Mouse (Mus musculus) G1E (cell line): ENCODE data around the gene Sqstm1. TPM values are rescaled to one million over a fixed set of nuclear protein-coding genes. Genes with fewer than 3 reads are reported as not detected.

Source experiments
- ATAC-seq: 2 replicates; pipeline ENCODE4 v1.8.0; 2016; ENCODE audit warnings: mild to moderate bottlenecking; ENCODE audit not compliant: insufficient number of reproducible peaks, poor library complexity, low FRiP score, severe bottlenecking; ENCODE audit errors: extremely low read depth
- DNase-seq: peaks from one replicate; pipeline ENCODE4 v3.0.0; 2012; ENCODE audit warnings: low spot score
- H3K27me3 ChIP-seq: 2 replicates; pipeline ENCODE4 v1.6.1; 2012; ENCODE audit warnings: mild to moderate bottlenecking, low read length, inconsistent platforms; ENCODE audit not compliant: insufficient read depth
- H3K36me3 ChIP-seq: replicated peaks from 2 replicates; pipeline ENCODE3; 2012; ENCODE audit warnings: mild to moderate bottlenecking, inconsistent platforms
- H3K4me1 ChIP-seq: 2 replicates; pipeline ENCODE4 v1.6.1; 2012; ENCODE audit warnings: low read depth, low read length, inconsistent platforms, mixed read lengths; ENCODE audit not compliant: insufficient read depth
- H3K4me3 ChIP-seq: 2 replicates; pipeline ENCODE4 v1.5.1; 2012; ENCODE audit warnings: low read depth, mild to moderate bottlenecking, inconsistent platforms, low read length, moderate library complexity, mixed read lengths
- H3K9me3 ChIP-seq: replicated peaks from 2 replicates; pipeline ENCODE4 v1.6.1; 2012; ENCODE audit warnings: inconsistent platforms
- CTCF ChIP-seq: IDR thresholded peaks from 2 replicates; pipeline ENCODE4 v1.5.1; 2012; ENCODE audit warnings: low read depth, low read length, inconsistent platforms, mixed read lengths
- GATA1 ChIP-seq: IDR thresholded peaks from 2 replicates; pipeline ENCODE4 v1.6.1; 2012; ENCODE audit warnings: borderline replicate concordance, low read length, inconsistent platforms, mixed read lengths
- GATA2 ChIP-seq: IDR thresholded peaks from 2 replicates; pipeline ENCODE4 v1.6.1; 2012; ENCODE audit warnings: low read depth, low read length, inconsistent platforms, borderline replicate concordance
- POLR2AphosphoS5 ChIP-seq: IDR thresholded peaks from 2 replicates; pipeline ENCODE4 v1.6.1; 2012; ENCODE audit warnings: low read depth, low read length, inconsistent platforms; ENCODE audit not compliant: insufficient replicate concordance
- TAL1 ChIP-seq: conservative IDR thresholded peaks from 2 replicates; pipeline ENCODE4 v1.6.1; 2012; ENCODE audit warnings: low read depth, low read length, inconsistent platforms, mixed read lengths
- polyA plus RNA-seq: library from polyadenylated mRNA; stranded (reverse); fragments of >175 nt; gene quantifications from 2 replicates; pipeline ENCODE4 v1.2.3, GENCODE M21; 2012
- total RNA-seq, 2 experiments: library from RNA; stranded (forward) in 1 of 2; stranded (reverse) in 1 of 2; fragments of 200-1000 nt in 1 of 2; fragments of >200 nt in 1 of 2; fragmentation: Nextera tagmentation in 1 of 2; gene quantifications; 2 replicates each; pipeline ENCODE4 v1.2.3; 2014 to 2017

Sqstm1 gene
- total and polyA plus RNA-seq, 3 experiments = 138 to 687 (median 252) TPM

DNA sequence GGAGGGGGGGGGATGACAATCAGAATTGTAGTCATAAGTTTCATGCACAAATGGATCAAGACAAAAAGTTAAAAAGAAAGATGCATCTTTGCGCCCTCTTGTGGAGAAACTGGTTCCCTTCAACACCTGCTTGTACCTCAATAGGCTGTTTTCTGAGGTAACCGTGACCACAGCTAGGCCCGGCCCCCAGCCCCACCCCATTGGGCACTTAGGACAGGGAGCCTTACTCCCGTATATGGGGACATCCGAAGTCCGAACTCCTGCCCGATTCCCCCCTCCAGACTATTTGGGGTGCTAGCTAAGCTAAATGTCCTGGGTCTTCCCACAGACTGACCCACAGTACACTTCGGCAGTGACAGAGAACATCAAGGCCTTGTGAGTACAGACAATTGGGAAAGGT lies 20.8 kb upstream of the Sqstm1 start:
- no peak overlapping the region for H3K4me3 ChIP-seq
- TF ChIP-seq CTCF = 0 out of 2 replicates have a peak, but pooled peaks have one; percentile 29
- no peak for TF ChIP-seq GATA1
- H3K36me3 ChIP-seq = peaks cover 97% of the 10 kb centered on the region
- ATAC-seq = no peak
- H3K9me3 ChIP-seq = no peaks in the 10 kb centered on the region
- peak; percentile 54 for DNase-seq
- no peaks in the 10 kb centered on the region for H3K27me3 ChIP-seq
- H3K4me1 ChIP-seq = peaks cover 60% of the 10 kb centered on the region

DNA sequence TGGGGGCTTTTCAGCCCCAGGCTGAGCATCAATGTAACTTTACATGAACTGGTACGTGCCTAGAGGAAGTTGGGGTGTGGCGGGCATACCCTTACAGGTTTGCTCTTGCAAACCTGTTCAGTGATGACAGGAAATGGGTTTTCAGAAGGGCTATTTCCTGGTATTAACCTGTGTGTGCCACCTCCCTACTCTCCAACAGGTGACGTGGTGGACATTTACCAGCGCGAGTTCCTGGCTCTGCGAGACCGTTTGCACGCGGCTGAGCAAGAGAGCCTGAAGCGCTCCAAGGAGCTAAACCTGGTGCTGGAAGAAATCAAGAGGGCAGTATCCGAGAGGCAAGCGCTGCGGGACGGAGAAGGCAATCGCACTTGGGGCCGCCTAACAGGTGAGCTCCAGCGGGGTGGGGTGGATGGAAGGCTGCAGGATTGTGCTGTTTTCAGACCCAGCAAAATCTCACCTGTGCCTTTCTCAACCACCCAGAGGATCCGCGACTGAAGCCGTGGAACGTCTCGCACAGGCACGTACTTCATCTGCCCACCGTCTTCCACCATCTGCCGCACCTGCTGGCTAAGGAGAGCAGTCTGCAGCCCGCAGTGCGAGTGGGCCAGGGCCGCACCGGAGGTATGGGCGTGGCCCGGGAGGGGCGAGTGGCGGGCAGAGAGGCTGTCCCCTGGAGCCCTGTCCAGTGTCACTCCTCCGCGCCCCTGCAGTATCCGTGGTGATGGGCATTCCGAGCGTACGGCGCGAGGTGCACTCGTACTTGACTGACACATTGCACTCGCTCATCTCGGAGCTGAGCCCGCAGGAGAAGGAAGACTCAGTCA lies 20.1 kb upstream of the Sqstm1 start:
- peak overlapping the region; percentile 40; the same call in 1 of the 2 replicates for H3K4me3 ChIP-seq
- H3K9me3 ChIP-seq = no peaks in the 10 kb centered on the region
- TF ChIP-seq TAL1 = no peak
- no peak for TF ChIP-seq GATA1
- no peak for TF ChIP-seq GATA2
- no peak; the same call in 1 of the 2 replicates for TF ChIP-seq CTCF
- TF ChIP-seq POLR2AphosphoS5 = no peak
- DNase-seq (no peak), ATAC-seq (no peak)
- peaks cover 90% of the 10 kb centered on the region for H3K36me3 ChIP-seq
- peaks cover 62% of the 10 kb centered on the region for H3K4me1 ChIP-seq
- H3K27me3 ChIP-seq = no peaks in the 10 kb centered on the region

DNA sequence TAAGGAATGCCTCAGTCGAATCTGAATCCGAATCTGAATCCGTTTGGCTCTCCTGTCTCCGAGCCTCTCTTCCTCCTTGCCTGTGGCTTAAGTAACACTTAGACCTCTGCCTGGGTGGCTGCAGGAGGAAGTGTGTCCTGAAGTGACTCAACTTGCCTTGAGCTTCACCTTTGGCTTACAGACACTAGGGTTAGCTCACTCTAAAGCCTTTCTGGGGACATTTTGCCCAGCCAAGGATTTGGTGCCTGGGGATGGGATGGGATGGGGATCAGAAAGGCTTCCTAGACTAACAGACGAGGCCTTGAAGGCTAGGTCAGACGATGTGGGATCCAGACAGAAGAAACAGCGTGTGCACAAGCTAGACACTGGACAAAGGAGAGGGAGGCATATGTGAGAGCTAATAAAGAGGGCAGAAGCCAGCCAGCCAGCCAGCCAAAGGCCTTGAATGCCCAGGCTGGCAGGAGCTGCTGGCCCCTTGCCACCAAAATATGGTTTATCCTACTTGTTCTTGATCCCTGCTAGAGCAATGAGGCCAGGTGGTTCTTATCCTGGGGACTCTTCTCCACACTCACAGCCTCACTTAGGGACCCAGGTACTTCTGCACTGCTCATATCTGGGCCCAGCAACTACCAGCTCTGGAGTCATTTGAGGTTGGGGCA lies 18.8 kb upstream of the Sqstm1 start:
- Histone ChIP-seq H3K4me3 (no peak overlapping the region), H3K4me1 (peaks cover 70% of the 10 kb centered on the region), H3K27me3 (no peaks in the 10 kb centered on the region), H3K36me3 (peaks cover 77% of the 10 kb centered on the region), H3K9me3 (no peaks in the 10 kb centered on the region)
- no peak for DNase-seq
- no peak for ATAC-seq
- TF ChIP-seq TAL1 (no peak), GATA1 (no peak), POLR2AphosphoS5 (no peak), GATA2 (no peak), CTCF (no peak)

DNA sequence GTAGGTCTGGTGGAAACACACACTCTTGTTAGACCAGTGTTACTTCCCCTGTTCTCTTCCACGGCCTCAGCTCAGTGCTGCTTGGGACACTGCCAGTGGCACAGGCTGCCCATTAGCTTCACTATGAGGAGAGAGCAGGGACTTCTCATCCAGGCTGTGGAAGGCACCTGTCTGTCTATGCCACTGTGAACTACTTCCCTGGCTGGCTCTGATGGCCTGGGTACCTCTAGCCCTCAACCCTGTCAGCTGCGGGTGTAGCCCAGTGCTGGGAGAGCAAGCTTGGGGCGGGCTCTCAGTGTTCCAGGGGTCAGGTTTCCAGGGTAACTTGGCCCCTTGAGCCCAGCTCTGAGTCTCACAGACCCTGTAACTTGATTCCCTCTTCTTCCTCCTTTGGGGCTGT lies 18.1 kb upstream of the Sqstm1 start:
- Histone ChIP-seq H3K27me3 (no peaks in the 10 kb centered on the region), H3K4me3 (peak overlapping the region; percentile 21; the same call in 1 of the 2 replicates), H3K36me3 (peaks cover 71% of the 10 kb centered on the region), H3K9me3 (no peaks in the 10 kb centered on the region), H3K4me1 (peaks cover 72% of the 10 kb centered on the region)
- no peak for DNase-seq
- TF ChIP-seq GATA2 (no peak), TAL1 (no peak), POLR2AphosphoS5 (no peak), GATA1 (no peak), CTCF (no peak)
- ATAC-seq = no peak

DNA sequence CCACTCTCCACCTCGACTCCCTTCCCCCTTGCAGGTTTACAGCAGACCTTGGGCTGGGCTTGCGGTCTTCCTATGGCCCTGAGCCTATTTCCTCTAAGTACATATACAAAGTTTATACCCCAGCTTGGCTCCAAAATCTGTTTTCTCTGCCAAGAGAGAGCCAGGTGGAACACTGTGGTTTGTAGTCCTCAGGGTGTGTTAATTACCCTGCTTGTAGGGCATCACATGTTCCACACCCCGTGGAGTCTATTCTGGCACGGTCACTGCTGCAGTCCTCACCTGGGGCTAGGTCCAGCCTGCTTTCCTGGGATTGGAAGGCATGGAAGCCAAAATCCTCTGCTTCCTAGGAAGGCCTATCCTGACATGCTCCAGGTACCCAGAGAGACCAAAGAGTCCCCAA lies 17.1 kb upstream of the Sqstm1 start:
- no peak for ATAC-seq
- peak overlapping the region; percentile 83; the same call in 1 of the 2 replicates for H3K4me3 ChIP-seq
- H3K9me3 ChIP-seq = no peaks in the 10 kb centered on the region
- no peak for DNase-seq
- peaks cover 82% of the 10 kb centered on the region for H3K4me1 ChIP-seq
- H3K36me3 ChIP-seq = peaks cover 65% of the 10 kb centered on the region
- TF ChIP-seq TAL1 (no peak), GATA1 (no peak), CTCF (no peak), GATA2 (no peak), POLR2AphosphoS5 (no peak)
- H3K27me3 ChIP-seq = no peaks in the 10 kb centered on the region

DNA sequence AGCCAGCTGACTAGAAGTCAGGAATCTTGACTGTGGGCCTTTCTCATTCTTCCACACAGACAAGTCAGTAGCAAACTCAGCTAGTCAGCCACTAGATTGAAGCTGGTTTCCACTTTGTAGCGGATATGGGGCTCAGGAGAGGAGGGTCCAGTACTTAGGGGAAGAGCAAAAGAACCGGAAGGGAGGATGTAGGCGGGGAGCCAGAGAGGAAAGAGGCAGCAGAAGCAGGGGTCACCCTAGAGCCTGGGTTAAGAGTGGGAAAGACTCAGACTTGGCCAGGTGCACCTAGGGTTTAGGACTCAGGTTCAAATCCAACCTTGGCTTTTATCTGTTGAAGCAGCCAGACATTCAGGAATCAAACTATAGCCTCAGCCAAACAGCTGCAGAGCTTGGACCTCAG lies 16.6 kb upstream of the Sqstm1 start:
- peaks cover 65% of the 10 kb centered on the region for H3K36me3 ChIP-seq
- TF ChIP-seq POLR2AphosphoS5 (no peak), GATA2 (no peak), TAL1 (no peak), CTCF (no peak), GATA1 (no peak)
- peak overlapping the region; percentile 83; the same call in 1 of the 2 replicates for H3K4me3 ChIP-seq
- DNase-seq (no peak), ATAC-seq (no peak)
- H3K9me3 ChIP-seq = no peaks in the 10 kb centered on the region
- H3K4me1 ChIP-seq = peaks cover 85% of the 10 kb centered on the region
- H3K27me3 ChIP-seq = no peaks in the 10 kb centered on the region
